Mouse (Mus musculus) heart, adult 8-10 months (tissue): ENCODE results near the gene Sugct. TPM values are rescaled to one million over a fixed set of nuclear protein-coding genes. Genes with fewer than 3 reads are reported as not detected.

Experiments used
- DNase-seq: peaks from one replicate; pipeline ENCODE4 v3.0.0; 2022; ENCODE audit warnings: low spot score
- total RNA-seq, 4 experiments: library from RNA; stranded (reverse); gene quantifications; 2 replicates each; pipeline ENCODE4 v1.2.4; 2022

The Sugct gene
- total RNA-seq, 4 experiments from 2014 or later, result 0.52 to 1.5 (median 1.1) TPM

- DNase-seq, result no peak
These were observed 398.9 kb downstream of the Sugct start for GRCm38 (mm10) chr13:17296460-17296859.

GRCm38 (mm10) chr13:17291057-17291456 lies 404.3 kb downstream of the Sugct start:
- DNase-seq, result no peak

- no peak for DNase-seq
These were observed 407.0 kb downstream of the Sugct start for GRCm38 (mm10) chr13:17288377-17288776.

- no peak for DNase-seq
These were observed 449.4 kb downstream of the Sugct start for GRCm38 (mm10) chr13:17245936-17246335.

GRCm38 (mm10) chr13:17216524-17216923 lies 478.8 kb downstream of the Sugct start:
- no peak for DNase-seq

GRCm38 (mm10) chr13:17212681-17213080 lies 482.7 kb downstream of the Sugct start:
- DNase-seq, result no peak

GRCm38 (mm10) chr13:17190180-17190762 lies 505.1 kb downstream of the Sugct start:
- DNase-seq, result no peak

- no peak for DNase-seq
These were observed 510.1 kb downstream of the Sugct start for GRCm38 (mm10) chr13:17185253-17185652.

- no peak for DNase-seq
These were observed 529.4 kb downstream of the Sugct start for GRCm38 (mm10) chr13:17165917-17166316.

GRCm38 (mm10) chr13:17164721-17165120 lies 530.6 kb downstream of the Sugct start:
- no peak for DNase-seq

- no peak for DNase-seq
These were observed 548.8 kb downstream of the Sugct start for GRCm38 (mm10) chr13:17146441-17146992.

- DNase-seq, result no peak
These were observed 579.3 kb downstream of the Sugct start for GRCm38 (mm10) chr13:17116073-17116472.

GRCm38 (mm10) chr13:17102372-17102771 lies 593.0 kb downstream of the Sugct start:
- DNase-seq, result no peak

- DNase-seq, result no peak
These were observed 608.8 kb downstream of the Sugct start for GRCm38 (mm10) chr13:17086547-17086946.

GRCm38 (mm10) chr13:17086146-17086545 lies 609.2 kb downstream of the Sugct start:
- DNase-seq, result no peak

- DNase-seq, result no peak
These were observed 610.2 kb downstream of the Sugct start for GRCm38 (mm10) chr13:17084946-17085852.

- DNase-seq, result no peak
These were observed 613.7 kb downstream of the Sugct start for GRCm38 (mm10) chr13:17081618-17082017.

- DNase-seq, result no peak
These were observed 629.8 kb downstream of the Sugct start for GRCm38 (mm10) chr13:17065552-17065951.

- no peak for DNase-seq
These were observed 638.7 kb downstream of the Sugct start for GRCm38 (mm10) chr13:17056650-17057049.

- no peak for DNase-seq
These were observed 651.7 kb downstream of the Sugct start for GRCm38 (mm10) chr13:17043426-17044224.

- no peak for DNase-seq
These were observed 653.0 kb downstream of the Sugct start for GRCm38 (mm10) chr13:17042332-17042731.

- DNase-seq, result no peak
These were observed 655.6 kb downstream of the Sugct start for GRCm38 (mm10) chr13:17039727-17040126.
